Mouse (Mus musculus): ENCODE results near the gene Lrrc58. TPM values are rescaled to one million over a fixed set of nuclear protein-coding genes. Genes with fewer than 3 reads are reported as not detected.
A peak's percentile ranks its signal among the peaks of the same experiment; 100 is the strongest.

The Lrrc58 gene
- polyA plus RNA-seq, 1 experiment from 2014 or later, result 49.0 TPM

DNA sequence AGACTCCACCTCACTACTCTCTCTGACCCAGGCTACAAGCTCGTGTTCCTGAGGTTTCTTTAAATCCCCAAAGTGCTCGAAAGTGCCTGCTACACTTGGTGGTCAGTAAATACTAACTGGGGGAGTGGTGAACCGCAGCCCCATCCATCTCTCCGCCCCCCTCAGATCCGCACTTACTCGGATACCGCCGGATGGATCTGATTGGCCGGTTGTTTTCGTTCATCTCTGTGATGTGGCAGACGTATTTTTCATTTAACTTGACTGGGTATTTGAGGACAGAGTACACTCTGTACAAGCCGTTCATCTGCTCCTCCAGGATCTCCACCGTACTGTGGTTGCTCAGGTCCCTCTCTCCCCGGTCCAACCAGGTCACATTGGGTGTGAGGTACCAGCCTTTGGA lies 14.1 kb upstream of the Lrrc58 start:
- no peak overlapping the region for H3K4me2 ChIP-seq
- peaks cover 5% of the 10 kb centered on the region; the same call in 1 of the 2 replicates for H3K4me1 ChIP-seq (replicated peaks)
- no peak overlapping the region for H3K9ac ChIP-seq
- no peak overlapping the region for H3K4me3 ChIP-seq
- H3K27me3 ChIP-seq, result no peaks in the 10 kb centered on the region
- H3K27ac ChIP-seq, result no peak overlapping the region
- no peaks in the 10 kb centered on the region for H3K9me3 ChIP-seq
- no peaks in the 10 kb centered on the region for H3K36me3 ChIP-seq
- WGBS, result 74% methylated on average over 14 of the region's 14 CpGs
- ATAC-seq (ENCODE audit: low FRiP score), result no peak

DNA sequence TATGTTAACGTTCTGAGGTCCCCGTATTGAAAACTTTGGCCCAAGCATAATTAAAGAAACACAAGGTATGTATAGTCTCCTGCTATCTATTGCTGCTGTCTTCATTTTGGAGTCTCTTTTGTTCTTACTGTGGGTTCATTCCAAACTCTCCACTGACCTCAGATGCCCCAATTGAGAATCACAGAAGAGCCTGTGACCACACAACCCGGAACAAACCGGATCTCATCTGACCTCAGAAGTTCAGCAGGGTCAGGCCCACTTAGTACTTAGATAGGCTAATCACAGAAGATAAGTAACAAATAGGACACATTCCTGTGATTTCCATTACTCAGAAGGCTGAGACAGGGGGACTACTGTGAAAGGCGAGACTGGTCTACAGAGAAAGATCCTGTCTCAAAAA lies 13.6 kb upstream of the Lrrc58 start:
- ATAC-seq (ENCODE audit: low FRiP score), result no peak
- Histone ChIP-seq H3K9ac (no peak overlapping the region), H3K27ac (no peak overlapping the region), H3K27me3 (no peaks in the 10 kb centered on the region), H3K4me2 (no peak overlapping the region), H3K4me3 (no peak overlapping the region), H3K4me1 (replicated peaks) (peaks cover 5% of the 10 kb centered on the region; the same call in 1 of the 2 replicates), H3K9me3 (no peaks in the 10 kb centered on the region), H3K36me3 (no peaks in the 10 kb centered on the region)
- 73% methylated on average over 5 of the region's 5 CpGs for WGBS

- Histone ChIP-seq H3K27me3 (no peaks in the 10 kb centered on the region), H3K27ac (no peak overlapping the region), H3K4me3 (no peak overlapping the region), H3K4me2 (no peak overlapping the region), H3K9ac (no peak overlapping the region), H3K4me1 (replicated peaks) (peaks cover 5% of the 10 kb centered on the region; the same call in 1 of the 2 replicates), H3K36me3 (no peaks in the 10 kb centered on the region), H3K9me3 (no peaks in the 10 kb centered on the region)
- 79% methylated on average over 8 of the region's 8 CpGs for WGBS
- ATAC-seq (ENCODE audit: low FRiP score), result no peak
Measured at GRCm38 (mm10) chr16:37855583-37855982, 12.6 kb upstream of the Lrrc58 start.

DNA sequence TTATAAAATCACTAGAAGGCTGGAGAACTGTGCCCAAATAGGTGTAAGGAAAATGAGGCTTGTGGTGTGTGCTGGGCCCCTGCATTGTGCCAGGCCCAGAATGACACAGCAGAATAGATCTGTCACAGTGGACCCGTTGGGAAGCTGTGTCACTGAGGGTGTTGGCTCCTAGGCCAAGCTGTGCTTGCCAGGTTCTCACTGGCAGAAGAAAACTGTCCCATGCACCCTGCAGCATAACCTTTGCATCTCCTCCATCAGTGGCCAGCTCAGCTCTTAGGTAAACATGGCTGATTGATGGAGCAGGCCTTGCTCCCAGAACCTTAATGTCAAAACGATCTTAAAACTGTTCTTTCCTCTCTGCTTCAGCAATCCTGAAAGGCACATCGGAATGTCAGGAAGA lies 11.9 kb upstream of the Lrrc58 start:
- Histone ChIP-seq H3K9me3 (no peaks in the 10 kb centered on the region), H3K27ac (no peak overlapping the region), H3K9ac (no peak overlapping the region), H3K36me3 (no peaks in the 10 kb centered on the region), H3K4me2 (no peak overlapping the region), H3K4me1 (replicated peaks) (peaks cover 5% of the 10 kb centered on the region; the same call in 1 of the 2 replicates), H3K4me3 (no peak overlapping the region), H3K27me3 (no peaks in the 10 kb centered on the region)
- no peak for ATAC-seq (ENCODE audit: low FRiP score)
- 72% methylated on average over 3 of the region's 3 CpGs for WGBS

- no peak for ATAC-seq (ENCODE audit: low FRiP score)
- H3K9ac ChIP-seq, result no peak overlapping the region
- H3K4me2 ChIP-seq, result no peak overlapping the region
- H3K27me3 ChIP-seq, result no peaks in the 10 kb centered on the region
- WGBS, result 48% methylated on average over 8 of the region's 8 CpGs
- no peaks in the 10 kb centered on the region for H3K9me3 ChIP-seq
- peaks cover 5% of the 10 kb centered on the region; the same call in 1 of the 2 replicates for H3K4me1 ChIP-seq (replicated peaks)
- no peaks in the 10 kb centered on the region for H3K36me3 ChIP-seq
- no peak overlapping the region for H3K27ac ChIP-seq
- no peak overlapping the region for H3K4me3 ChIP-seq
Measured at GRCm38 (mm10) chr16:37857495-37857894, 10.7 kb upstream of the Lrrc58 start.

DNA sequence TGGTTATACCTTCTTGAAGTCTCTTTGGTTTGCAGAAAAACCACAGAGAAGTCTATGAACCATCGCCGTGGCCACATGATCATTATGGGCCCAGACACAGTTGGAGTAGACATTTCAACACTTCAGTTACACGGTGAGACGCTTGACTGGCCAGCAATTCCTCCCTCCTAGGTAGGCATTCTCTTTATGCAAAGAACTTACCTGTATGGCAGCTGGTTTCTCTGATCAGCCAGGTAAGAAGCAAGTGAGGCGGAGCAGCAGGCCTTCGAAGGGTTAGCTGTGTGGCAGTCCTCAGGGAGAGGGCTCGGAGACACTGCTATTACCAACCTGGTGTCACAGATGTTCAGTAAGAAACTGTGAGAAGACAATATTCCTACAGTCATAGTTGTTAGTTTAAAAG lies 8.0 kb upstream of the Lrrc58 start:
- H3K4me1 ChIP-seq (replicated peaks), result peaks cover 5% of the 10 kb centered on the region; the same call in 1 of the 2 replicates
- H3K36me3 ChIP-seq, result no peaks in the 10 kb centered on the region
- no peaks in the 10 kb centered on the region for H3K9me3 ChIP-seq
- no peak overlapping the region for H3K4me3 ChIP-seq
- H3K27ac ChIP-seq, result no peak overlapping the region
- H3K9ac ChIP-seq, result no peak overlapping the region
- 76% methylated on average over 7 of the region's 7 CpGs for WGBS
- ATAC-seq (ENCODE audit: low FRiP score), result no peak
- H3K4me2 ChIP-seq, result no peak overlapping the region
- no peaks in the 10 kb centered on the region for H3K27me3 ChIP-seq

DNA sequence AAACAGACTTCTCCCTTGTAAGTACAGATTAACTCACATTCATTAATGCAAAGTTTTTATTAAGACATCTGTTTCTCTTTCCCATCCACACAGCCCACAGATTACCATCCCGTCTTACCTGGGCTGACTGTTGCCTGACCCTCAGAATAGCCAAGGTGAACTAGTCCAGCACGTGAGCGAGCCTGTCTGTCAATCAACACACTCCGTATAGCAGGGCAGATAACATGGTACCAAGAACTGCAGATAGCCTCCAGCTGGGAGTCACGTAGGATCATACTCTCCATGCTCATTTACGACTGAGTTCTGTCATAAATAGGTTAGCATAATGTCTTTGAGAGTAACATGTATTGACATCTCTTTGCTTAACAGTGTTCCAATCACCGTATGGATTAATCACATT lies 7.2 kb upstream of the Lrrc58 start, which contains the start of gene Gm36028:
Gene Gm36028, minus strand, starts transcription at position 118 of the 400 bp plus-strand sequence.
- Histone ChIP-seq H3K9me3 (no peaks in the 10 kb centered on the region), H3K36me3 (no peaks in the 10 kb centered on the region), H3K4me2 (no peak within 1 kb of the TSS), H3K4me3 (no peak within 1 kb of the TSS), H3K4me1 (replicated peaks) (peaks cover 5% of the 10 kb centered on the region; the same call in 1 of the 2 replicates), H3K9ac (no peak within 1 kb of the TSS), H3K27ac (no peak within 1 kb of the TSS), H3K27me3 (no peaks in the 10 kb centered on the region)
- ATAC-seq (ENCODE audit: low FRiP score), result no peak
- WGBS, result 87% methylated on average over 7 of the region's 7 CpGs

DNA sequence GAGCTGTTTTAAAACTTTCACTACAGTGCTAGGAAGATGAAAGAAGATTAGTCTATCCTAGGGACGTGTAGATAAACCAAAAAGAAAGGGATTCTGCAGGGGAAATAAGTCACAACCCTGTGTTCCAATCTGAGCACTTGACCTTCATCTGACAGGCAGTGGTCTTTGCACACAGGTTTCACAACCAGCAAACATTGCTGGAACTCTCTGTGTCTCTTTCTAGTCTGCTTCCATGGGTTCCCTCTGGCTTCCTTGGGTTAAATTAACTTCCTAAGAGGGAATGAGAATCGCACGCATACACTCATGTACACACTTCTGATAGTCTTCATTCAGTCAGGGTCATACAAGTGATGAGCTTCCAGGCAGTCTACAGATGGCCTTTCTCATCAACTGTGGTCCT lies 4.3 kb upstream of the Lrrc58 start:
- no peak overlapping the region for H3K4me2 ChIP-seq
- WGBS, result 85% methylated on average over 3 of the region's 3 CpGs
- no peak overlapping the region for H3K4me3 ChIP-seq
- H3K36me3 ChIP-seq, result no peaks in the 10 kb centered on the region
- no peaks in the 10 kb centered on the region for H3K9me3 ChIP-seq
- no peak for ATAC-seq (ENCODE audit: low FRiP score)
- no peak overlapping the region for H3K9ac ChIP-seq
- no peak overlapping the region for H3K27ac ChIP-seq
- H3K27me3 ChIP-seq, result no peaks in the 10 kb centered on the region
- peaks cover 5% of the 10 kb centered on the region for H3K4me1 ChIP-seq (replicated peaks)

- Histone ChIP-seq H3K4me3 (no peak overlapping the region), H3K9me3 (no peaks in the 10 kb centered on the region), H3K36me3 (no peaks in the 10 kb centered on the region), H3K4me1 (replicated peaks) (peaks cover 17% of the 10 kb centered on the region), H3K4me2 (no peak overlapping the region), H3K27ac (no peak overlapping the region), H3K27me3 (no peaks in the 10 kb centered on the region), H3K9ac (no peak overlapping the region)
- no peak for ATAC-seq (ENCODE audit: low FRiP score)
- WGBS, result 84% methylated on average over 9 of the region's 9 CpGs
Measured at GRCm38 (mm10) chr16:37865841-37866240, 2.3 kb upstream of the Lrrc58 start.

GRCm38 (mm10) chr16:37868506-37869469 lies 599 bp downstream of the Lrrc58 start:
- no peaks in the 10 kb centered on the region for H3K36me3 ChIP-seq
- ATAC-seq (ENCODE audit: low FRiP score), result peak; percentile 86
- WGBS, result under 1% methylated on average over 77 of the region's 87 CpGs
- H3K4me3 ChIP-seq, result peak overlapping the region; percentile 99
- no peaks in the 10 kb centered on the region for H3K9me3 ChIP-seq
- peak overlapping the region; percentile 100 for H3K27ac ChIP-seq
- H3K27me3 ChIP-seq, result no peaks in the 10 kb centered on the region
- H3K4me2 ChIP-seq, result peak overlapping the region; percentile 64
- H3K4me1 ChIP-seq (replicated peaks), result peaks cover 37% of the 10 kb centered on the region
- peak overlapping the region; percentile 100 for H3K9ac ChIP-seq

- Histone ChIP-seq H3K9ac (peak overlapping the region; percentile 100), H3K27me3 (no peaks in the 10 kb centered on the region), H3K4me1 (replicated peaks) (peaks cover 39% of the 10 kb centered on the region), H3K4me3 (peak overlapping the region; percentile 99), H3K4me2 (peak overlapping the region; percentile 64), H3K36me3 (no peaks in the 10 kb centered on the region), H3K9me3 (no peaks in the 10 kb centered on the region), H3K27ac (peak overlapping the region; percentile 100)
- WGBS, result 34% methylated on average over 4 of the region's 4 CpGs
- no peak for ATAC-seq (ENCODE audit: low FRiP score)
Measured at GRCm38 (mm10) chr16:37869470-37870231, 1.5 kb downstream of the Lrrc58 start.

DNA sequence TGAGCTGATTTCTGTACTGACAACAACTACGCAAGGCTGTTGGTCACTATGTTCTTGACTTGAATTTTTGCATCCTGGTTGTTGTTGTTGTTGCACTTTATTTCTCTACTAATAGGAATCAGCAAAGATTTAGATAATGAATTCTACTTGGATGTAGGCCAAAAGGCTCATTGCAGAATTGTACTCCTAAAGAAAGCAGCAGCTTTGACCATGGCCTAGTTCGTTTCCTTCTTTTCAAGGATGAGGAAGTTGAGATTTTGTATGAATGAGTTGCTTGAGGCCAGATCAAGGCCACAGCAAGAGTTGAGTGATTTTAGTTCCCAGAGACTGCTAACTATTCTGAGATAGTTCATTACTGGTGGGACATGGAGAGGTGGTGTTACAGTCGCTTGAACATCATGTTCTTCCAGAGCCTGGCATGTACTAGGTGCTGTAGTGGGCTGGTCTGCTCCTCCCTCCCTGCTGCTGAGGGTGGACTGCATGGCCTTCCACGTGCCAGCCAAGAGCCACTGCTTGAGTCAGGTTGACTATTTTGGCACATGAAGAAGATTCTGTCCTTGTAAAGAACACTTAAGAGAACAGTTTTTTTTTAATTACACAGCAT lies 3.0 kb downstream of the Lrrc58 start:
- 74% methylated on average over 4 of the region's 4 CpGs for WGBS
- H3K27me3 ChIP-seq, result no peaks in the 10 kb centered on the region
- peak overlapping the region; percentile 64 for H3K4me2 ChIP-seq
- no peak overlapping the region for H3K9ac ChIP-seq
- H3K36me3 ChIP-seq, result no peaks in the 10 kb centered on the region
- peaks cover 44% of the 10 kb centered on the region for H3K4me1 ChIP-seq (replicated peaks)
- no peak overlapping the region; the same call in 1 of the 2 replicates for H3K4me3 ChIP-seq
- H3K27ac ChIP-seq, result no peak overlapping the region
- no peaks in the 10 kb centered on the region for H3K9me3 ChIP-seq
- no peak for ATAC-seq (ENCODE audit: low FRiP score)

Measured in hindbrain, embryonic 13.5 days (tissue).